Mouse (Mus musculus) embryonic facial prominence, embryonic 10.5 days (tissue): ENCODE results near the gene Pon2. TPM values are rescaled to one million over a fixed set of nuclear protein-coding genes. Genes with fewer than 3 reads are reported as not detected.

Experiments used
- DNase-seq: peaks from one replicate; pipeline ENCODE4 v3.0.0-alpha.2; 2017; ENCODE audit warnings: low spot score
- H3K27ac ChIP-seq: fragments of 300-500 bp; sonication (generic); replicated peaks from 2 replicates; pipeline ENCODE4 v1.5.1; 2016; ENCODE audit warnings: mild to moderate bottlenecking
- H3K27me3 ChIP-seq: fragments of 300-500 bp; sonication (generic); replicated peaks from 2 replicates; pipeline ENCODE4 v1.6.1; 2016; ENCODE audit warnings: low read depth, mild to moderate bottlenecking; ENCODE audit not compliant: poor library complexity, severe bottlenecking
- H3K36me3 ChIP-seq: fragments of 300-500 bp; sonication (generic); replicated peaks from 2 replicates; pipeline ENCODE4 v1.6.1; 2016; ENCODE audit warnings: mild to moderate bottlenecking, moderate library complexity
- H3K4me1 ChIP-seq: fragments of 300-500 bp; sonication (generic); 2 replicates; pipeline ENCODE4 v1.6.1; 2016
- H3K4me3 ChIP-seq: fragments of 300-500 bp; sonication (generic); 2 replicates; pipeline ENCODE4 v1.5.1; 2016; ENCODE audit warnings: mild to moderate bottlenecking, moderate library complexity
- H3K9me3 ChIP-seq: fragments of 300-500 bp; sonication (generic); 2 replicates; pipeline ENCODE4 v1.6.1; 2016; ENCODE audit warnings: mild to moderate bottlenecking
- WGBS: fragments of 180-500 bp; shearing (Covaris S2); methylation state at CpG from one replicate; pipeline ENCODE4 v1.1.7; 2016; 5-methylcytosine and 5-hydroxymethylcytosine counted together
- polyA plus RNA-seq: library from polyadenylated mRNA; unstranded; fragments of >200 nt; fragmentation: Nextera tagmentation; extraction: Ambion mirVana; gene quantifications from 2 replicates; pipeline ENCODE4 v1.2.1, GENCODE M21; 2016

Gene Pon2
- polyA plus RNA-seq, 1 experiment from 2014 or later: 22.9 TPM

- H3K27me3 ChIP-seq: no peaks in the 10 kb centered on the region
- H3K36me3 ChIP-seq: no peaks in the 10 kb centered on the region
- H3K4me1 ChIP-seq: no peaks in the 10 kb centered on the region
- H3K4me3 ChIP-seq: no peak overlapping the region
- 84% methylated on average over 7 of the region's 7 CpGs for WGBS
- no peaks in the 10 kb centered on the region for H3K9me3 ChIP-seq
- DNase-seq: no peak
- no peak overlapping the region for H3K27ac ChIP-seq
Observed at GRCm38 (mm10) chr6:5309595-5310197, 11.4 kb upstream of the Pon2 start.

GRCm38 (mm10) chr6:5305926-5306325 is 7.7 kb upstream of the Pon2 start:
- Histone ChIP-seq H3K27me3 (no peaks in the 10 kb centered on the region; the same call in 1 of the 2 replicates), H3K4me3 (no peak overlapping the region), H3K9me3 (no peaks in the 10 kb centered on the region), H3K36me3 (no peaks in the 10 kb centered on the region), H3K27ac (no peak overlapping the region), H3K4me1 (no peaks in the 10 kb centered on the region)
- no peak for DNase-seq
- 81% methylated on average over 3 of the region's 3 CpGs for WGBS

- H3K36me3 ChIP-seq: no peaks in the 10 kb centered on the region
- DNase-seq: no peak
- H3K4me1 ChIP-seq: no peaks in the 10 kb centered on the region
- peaks cover 3% of the 10 kb centered on the region for H3K27me3 ChIP-seq
- H3K27ac ChIP-seq: no peak overlapping the region
- WGBS: 87% methylated on average over 8 of the region's 8 CpGs
- no peaks in the 10 kb centered on the region for H3K9me3 ChIP-seq
- H3K4me3 ChIP-seq: no peak overlapping the region
Observed at GRCm38 (mm10) chr6:5304956-5305355, 6.7 kb upstream of the Pon2 start.

- Histone ChIP-seq H3K4me1 (peaks cover 17% of the 10 kb centered on the region), H3K4me3 (no peak overlapping the region), H3K9me3 (no peaks in the 10 kb centered on the region), H3K36me3 (no peaks in the 10 kb centered on the region), H3K27ac (no peak overlapping the region), H3K27me3 (peaks cover 15% of the 10 kb centered on the region)
- 92% methylated on average over 8 of the region's 8 CpGs for WGBS
- no peak for DNase-seq
Observed at GRCm38 (mm10) chr6:5300629-5301028, 2.4 kb upstream of the Pon2 start.

GRCm38 (mm10) chr6:5299561-5299960 is 1.3 kb upstream of the Pon2 start:
- WGBS: 53% methylated on average over 5 of the region's 5 CpGs
- H3K27ac ChIP-seq: no peak overlapping the region
- H3K36me3 ChIP-seq: no peaks in the 10 kb centered on the region
- peaks cover 17% of the 10 kb centered on the region for H3K4me1 ChIP-seq
- peaks cover 15% of the 10 kb centered on the region for H3K27me3 ChIP-seq
- DNase-seq: no peak
- no peaks in the 10 kb centered on the region for H3K9me3 ChIP-seq
- no peak overlapping the region for H3K4me3 ChIP-seq

GRCm38 (mm10) chr6:5297321-5298091 is 749 bp downstream of the Pon2 start:
- H3K36me3 ChIP-seq: no peaks in the 10 kb centered on the region; the same call in 1 of the 2 replicates
- H3K4me3 ChIP-seq: peak overlapping the region; percentile 83
- H3K4me1 ChIP-seq: peaks cover 17% of the 10 kb centered on the region
- DNase-seq: peak; percentile 60
- peaks cover 15% of the 10 kb centered on the region for H3K27me3 ChIP-seq
- H3K27ac ChIP-seq: peak overlapping the region; percentile 93
- WGBS: 5% methylated on average over 25 of the region's 25 CpGs
- H3K9me3 ChIP-seq: no peaks in the 10 kb centered on the region

- Histone ChIP-seq H3K27ac (no peak overlapping the region), H3K27me3 (peaks cover 15% of the 10 kb centered on the region), H3K9me3 (no peaks in the 10 kb centered on the region), H3K4me3 (no peak overlapping the region), H3K36me3 (peaks cover 4% of the 10 kb centered on the region; the same call in 1 of the 2 replicates), H3K4me1 (peaks cover 17% of the 10 kb centered on the region)
- DNase-seq: no peak
- 92% methylated on average over 7 of the region's 7 CpGs for WGBS
Observed at GRCm38 (mm10) chr6:5296067-5296466, 2.2 kb downstream of the Pon2 start.

- 92% methylated on average over 16 of the region's 16 CpGs for WGBS
- Histone ChIP-seq H3K27me3 (peaks cover 11% of the 10 kb centered on the region), H3K9me3 (no peaks in the 10 kb centered on the region), H3K4me3 (no peak overlapping the region), H3K36me3 (peaks cover 4% of the 10 kb centered on the region; the same call in 1 of the 2 replicates), H3K4me1 (peaks cover 17% of the 10 kb centered on the region), H3K27ac (no peak overlapping the region)
- no peak for DNase-seq
Observed at GRCm38 (mm10) chr6:5294659-5295449, 3.4 kb downstream of the Pon2 start.

GRCm38 (mm10) chr6:5292841-5293240 is 5.4 kb downstream of the Pon2 start:
- no peak for DNase-seq
- H3K9me3 ChIP-seq: no peaks in the 10 kb centered on the region
- peaks cover 6% of the 10 kb centered on the region for H3K27me3 ChIP-seq
- no peak overlapping the region for H3K4me3 ChIP-seq
- H3K36me3 ChIP-seq: peaks cover 7% of the 10 kb centered on the region; the same call in 1 of the 2 replicates
- peaks cover 23% of the 10 kb centered on the region for H3K4me1 ChIP-seq
- no peak overlapping the region for H3K27ac ChIP-seq
- 80% methylated on average over 5 of the region's 5 CpGs for WGBS

- Histone ChIP-seq H3K27me3 (peaks cover 3% of the 10 kb centered on the region), H3K27ac (no peak overlapping the region; the same call in 1 of the 2 replicates), H3K36me3 (peaks cover 7% of the 10 kb centered on the region; the same call in 1 of the 2 replicates), H3K4me1 (peaks cover 21% of the 10 kb centered on the region), H3K4me3 (no peak overlapping the region), H3K9me3 (no peaks in the 10 kb centered on the region)
- 84% methylated on average over 4 of the region's 4 CpGs for WGBS
- no peak for DNase-seq
Observed at GRCm38 (mm10) chr6:5291450-5291849, 6.8 kb downstream of the Pon2 start.

GRCm38 (mm10) chr6:5287919-5288318 is 10.3 kb downstream of the Pon2 start:
- 50% methylated on average over 5 of the region's 5 CpGs for WGBS
- Histone ChIP-seq H3K4me1 (peaks cover 19% of the 10 kb centered on the region), H3K27me3 (no peaks in the 10 kb centered on the region), H3K9me3 (no peaks in the 10 kb centered on the region), H3K27ac (peak overlapping the region; percentile 76), H3K4me3 (no peak overlapping the region), H3K36me3 (peaks cover 7% of the 10 kb centered on the region; the same call in 1 of the 2 replicates)
- no peak for DNase-seq

GRCm38 (mm10) chr6:5287392-5287791 is 10.9 kb downstream of the Pon2 start:
- 0 out of 2 replicates have a peak overlapping the region, but pooled peaks have one; percentile 76 for H3K27ac ChIP-seq
- no peaks in the 10 kb centered on the region for H3K27me3 ChIP-seq
- H3K4me1 ChIP-seq: peaks cover 19% of the 10 kb centered on the region
- no peak overlapping the region for H3K4me3 ChIP-seq
- H3K9me3 ChIP-seq: no peaks in the 10 kb centered on the region
- WGBS: 71% methylated on average over 2 of the region's 2 CpGs
- H3K36me3 ChIP-seq: peaks cover 6% of the 10 kb centered on the region; the same call in 1 of the 2 replicates
- DNase-seq: no peak
